Mouse (Mus musculus) lung, embryonic 16.5 days (tissue): Measurements from ENCODE around the gene Icmt. TPM values are rescaled to one million over a fixed set of nuclear protein-coding genes. Genes with fewer than 3 reads are reported as not detected.

Source experiments
- ATAC-seq: fragments of 200-750 bp; cut with Nextera tagmentation; 2 replicates; pipeline ENCODE4 v1.8.0; 2017; ENCODE audit warnings: low read depth, mild to moderate bottlenecking, moderate library complexity
- H3K27ac ChIP-seq: fragments of 300-500 bp; sonication (generic); 2 replicates; pipeline ENCODE4 v1.5.1; 2014; ENCODE audit warnings: mild to moderate bottlenecking, control low read depth, low read length
- H3K27me3 ChIP-seq: fragments of 300-500 bp; sonication (generic); 2 replicates; pipeline ENCODE4 v1.6.1; 2014; ENCODE audit warnings: low read depth, low read length, mixed read lengths; ENCODE audit not compliant: control insufficient read depth, insufficient read depth
- H3K36me3 ChIP-seq: fragments of 300-500 bp; sonication (generic); 2 replicates; pipeline ENCODE4 v1.6.1; 2014; ENCODE audit warnings: low read length; ENCODE audit not compliant: control insufficient read depth, insufficient read depth
- H3K4me1 ChIP-seq: fragments of 300-500 bp; sonication (generic); replicated peaks from 2 replicates; pipeline ENCODE4 v1.6.1; 2014; ENCODE audit warnings: low read length, mixed read lengths; ENCODE audit not compliant: control insufficient read depth, insufficient read depth
- H3K4me2 ChIP-seq: fragments of 300-500 bp; sonication (generic); 2 replicates; pipeline ENCODE4 v1.6.1; 2014; ENCODE audit warnings: low read depth, low read length, control low read depth
- H3K4me3 ChIP-seq: fragments of 300-500 bp; sonication (generic); 2 replicates; pipeline ENCODE4 v1.5.1; 2014; ENCODE audit warnings: mild to moderate bottlenecking, low read length, control low read depth
- H3K9ac ChIP-seq: fragments of 300-500 bp; sonication (generic); 2 replicates; pipeline ENCODE4 v1.6.1; 2014; ENCODE audit warnings: low read length, control low read depth
- H3K9me3 ChIP-seq: fragments of 300-500 bp; sonication (generic); 2 replicates; pipeline ENCODE4 v1.6.1; 2016; ENCODE audit warnings: low read length; ENCODE audit not compliant: control insufficient read depth
- WGBS: fragments of 180-500 bp; shearing (Covaris S2); extraction: QIAGEN DNeasy Blood & Tissue Kit; methylation state at CpG from one replicate; pipeline ENCODE4 v1.1.7; 2014; 5-methylcytosine and 5-hydroxymethylcytosine counted together
- polyA plus RNA-seq: library from polyadenylated mRNA; unstranded; fragments of >200 nt; fragmentation: Nextera tagmentation; extraction: Ambion mirVana; gene quantifications from 2 replicates; pipeline ENCODE4 v1.2.1, GENCODE M21; 2015

Icmt gene
- polyA plus RNA-seq, 1 experiment from 2014 or later = 24.0 TPM

DNA sequence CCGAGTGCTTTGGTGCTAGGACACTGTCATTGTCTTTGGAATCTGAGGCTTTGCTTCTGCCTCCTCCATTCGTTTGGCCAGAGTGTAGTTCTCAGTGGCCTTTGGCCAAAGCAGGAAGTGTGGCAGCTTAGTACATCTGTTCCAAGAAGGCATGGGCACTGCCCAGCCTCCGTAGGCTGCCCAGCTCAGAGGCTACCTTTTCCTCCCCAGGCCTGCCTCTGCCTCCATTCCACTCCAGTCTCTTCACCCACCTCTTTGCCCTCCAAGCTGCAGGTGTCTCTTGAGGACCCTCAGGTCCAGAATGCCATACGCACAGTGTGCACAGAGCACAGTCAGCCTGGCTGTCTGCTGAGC is 32.9 kb upstream of the Icmt start:
- 37% methylated on average over 4 of the region's 4 CpGs for WGBS
- Histone ChIP-seq H3K9ac (no peak overlapping the region), H3K4me1 (peaks cover 12% of the 10 kb centered on the region), H3K27me3 (no peaks in the 10 kb centered on the region), H3K27ac (0 out of 2 replicates have a peak overlapping the region, but pooled peaks have one; percentile 12), H3K9me3 (no peaks in the 10 kb centered on the region), H3K4me3 (no peak overlapping the region), H3K36me3 (peaks cover 2% of the 10 kb centered on the region; the same call in 1 of the 2 replicates), H3K4me2 (no peak overlapping the region)
- no peak for ATAC-seq

DNA sequence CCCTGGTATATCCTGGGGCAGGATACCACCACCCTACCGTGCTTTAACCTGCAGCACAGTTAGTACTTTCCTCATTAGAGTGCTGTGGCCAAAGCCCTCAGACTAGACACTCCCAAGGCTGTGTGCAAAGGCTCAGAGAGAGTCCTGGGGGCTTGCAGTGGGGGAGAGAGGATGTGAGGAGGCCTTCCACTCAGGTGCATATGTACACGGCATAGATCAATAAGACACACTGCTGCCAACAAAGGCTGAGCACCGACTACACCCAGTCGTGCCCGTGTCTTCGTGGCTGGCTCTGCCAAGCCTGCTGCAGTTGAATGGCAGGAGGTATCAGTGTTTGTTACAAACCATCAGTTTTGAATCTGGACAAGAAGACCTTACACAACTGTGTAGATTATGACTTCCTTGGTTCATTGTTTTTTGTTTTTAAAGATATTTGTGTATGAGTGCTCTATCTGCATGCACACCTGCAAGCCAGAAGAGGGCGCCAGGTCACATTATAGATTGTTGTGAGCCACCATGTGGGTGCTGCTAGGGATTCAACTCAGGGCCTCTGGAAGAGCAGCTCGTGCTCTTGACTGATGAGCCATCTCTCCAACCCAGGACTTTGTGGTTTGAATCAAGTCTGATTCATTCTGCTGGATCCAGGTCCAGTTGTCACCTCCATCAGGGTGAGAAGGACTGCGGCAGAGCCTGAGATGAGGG is 32.0 kb upstream of the Icmt start:
- H3K27ac ChIP-seq = no peak overlapping the region
- no peak overlapping the region for H3K4me2 ChIP-seq
- no peak overlapping the region for H3K4me3 ChIP-seq
- WGBS = 91% methylated on average over 9 of the region's 9 CpGs
- no peaks in the 10 kb centered on the region for H3K9me3 ChIP-seq
- peaks cover 12% of the 10 kb centered on the region for H3K4me1 ChIP-seq
- H3K9ac ChIP-seq = no peak overlapping the region
- no peak for ATAC-seq
- no peaks in the 10 kb centered on the region for H3K27me3 ChIP-seq
- H3K36me3 ChIP-seq = peaks cover 2% of the 10 kb centered on the region; the same call in 1 of the 2 replicates

DNA sequence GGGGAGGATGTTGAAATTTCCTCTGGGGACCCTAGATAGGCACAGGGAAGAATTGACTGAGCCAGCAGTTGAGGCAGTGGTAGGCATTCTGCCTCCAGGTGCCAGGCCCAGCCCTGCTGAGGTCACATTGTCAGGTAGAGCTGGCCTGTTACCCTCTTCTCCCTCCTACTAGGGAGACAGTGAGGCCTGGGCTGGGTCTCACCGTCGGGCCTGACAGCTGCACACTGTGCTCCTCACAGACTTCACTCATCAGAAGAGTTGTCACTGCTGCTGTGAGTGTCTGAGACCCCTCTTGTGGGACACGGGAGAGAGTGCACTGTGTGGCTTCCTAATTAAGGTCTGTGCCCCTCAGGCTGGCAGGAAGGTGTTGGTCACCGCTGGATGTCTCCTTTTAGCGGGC is 31.2 kb upstream of the Icmt start:
- no peaks in the 10 kb centered on the region for H3K9me3 ChIP-seq
- no peak overlapping the region for H3K27ac ChIP-seq
- peaks cover 12% of the 10 kb centered on the region for H3K4me1 ChIP-seq
- peaks cover 2% of the 10 kb centered on the region; the same call in 1 of the 2 replicates for H3K36me3 ChIP-seq
- H3K9ac ChIP-seq = no peak overlapping the region
- 59% methylated on average over 5 of the region's 5 CpGs for WGBS
- no peak overlapping the region for H3K4me2 ChIP-seq
- no peak overlapping the region for H3K4me3 ChIP-seq
- no peaks in the 10 kb centered on the region for H3K27me3 ChIP-seq
- ATAC-seq = no peak

DNA sequence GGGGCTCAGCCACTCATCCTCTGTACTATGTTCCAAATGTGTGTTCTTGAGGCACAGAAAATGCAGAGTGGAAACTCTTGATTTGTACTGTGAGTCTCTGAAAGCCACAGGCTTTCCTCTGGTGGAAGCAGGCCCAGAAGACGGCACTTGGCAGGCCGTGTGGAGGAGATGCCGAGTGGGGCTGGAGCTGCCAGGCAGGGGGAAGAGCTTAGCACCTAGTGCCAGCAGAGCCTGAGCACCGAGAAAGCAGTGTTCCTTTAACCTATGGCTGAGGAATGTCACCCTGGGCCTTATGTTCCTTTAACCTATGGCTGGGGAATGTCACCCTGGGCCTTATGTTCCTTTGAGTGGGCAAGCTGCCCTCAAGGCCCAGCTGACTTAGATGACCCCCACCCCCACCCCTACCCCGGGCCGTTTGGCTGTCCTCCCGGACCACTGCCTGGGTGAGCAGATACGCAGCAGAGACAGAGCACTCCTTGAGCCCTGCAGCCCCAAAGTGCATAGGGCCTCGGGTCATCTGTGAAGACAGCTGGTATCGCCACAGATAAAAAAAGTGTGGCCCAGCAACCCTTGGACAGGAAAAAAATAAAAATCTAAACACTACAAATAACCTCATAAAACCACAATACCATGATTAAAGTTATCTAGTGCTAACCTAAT is 30.7 kb upstream of the Icmt start:
- Histone ChIP-seq H3K4me3 (no peak overlapping the region), H3K9me3 (no peaks in the 10 kb centered on the region), H3K27me3 (no peaks in the 10 kb centered on the region), H3K27ac (no peak overlapping the region), H3K9ac (no peak overlapping the region), H3K4me1 (peaks cover 14% of the 10 kb centered on the region), H3K36me3 (0 out of 2 replicates have a peak, but pooled peaks cover 2% of the 10 kb centered on the region), H3K4me2 (no peak overlapping the region)
- WGBS = 41% methylated on average over 10 of the region's 10 CpGs
- no peak for ATAC-seq

DNA sequence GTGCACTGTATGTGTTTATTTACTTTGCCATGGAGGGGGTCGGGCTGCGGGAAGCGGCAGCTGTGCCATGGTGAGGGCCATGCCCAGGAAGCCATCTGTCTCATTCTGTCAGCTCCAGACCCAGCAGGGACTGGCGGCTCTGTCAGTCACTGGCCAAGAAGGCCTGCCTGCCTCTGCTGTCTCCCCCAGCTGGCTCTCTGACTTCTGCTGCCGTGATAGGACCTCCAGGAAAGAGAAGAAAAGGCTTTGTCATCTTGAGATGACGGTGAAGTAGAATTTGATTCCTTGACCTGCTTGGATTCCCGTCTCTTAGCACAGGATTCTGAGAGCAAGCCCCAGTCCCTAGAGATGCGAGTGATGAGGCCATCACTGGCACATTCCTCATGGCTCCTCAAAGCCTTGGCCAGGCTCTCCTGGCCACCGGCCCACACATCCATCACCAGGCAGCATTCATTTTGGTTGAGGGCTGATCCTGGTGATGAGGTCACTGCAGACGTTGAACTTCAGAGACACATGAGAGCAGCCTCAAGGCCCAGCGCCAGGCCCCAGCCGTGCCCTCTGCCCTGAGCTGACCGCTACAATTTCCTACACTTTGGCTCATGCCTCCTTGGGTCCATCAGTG is 29.2 kb upstream of the Icmt start:
- Histone ChIP-seq H3K4me1 (peaks cover 24% of the 10 kb centered on the region), H3K4me2 (no peak overlapping the region), H3K27me3 (no peaks in the 10 kb centered on the region), H3K9me3 (no peaks in the 10 kb centered on the region), H3K4me3 (no peak overlapping the region), H3K27ac (no peak overlapping the region), H3K36me3 (0 out of 2 replicates have a peak, but pooled peaks cover 2% of the 10 kb centered on the region), H3K9ac (no peak overlapping the region)
- ATAC-seq = no peak
- 41% methylated on average over 13 of the region's 13 CpGs for WGBS

DNA sequence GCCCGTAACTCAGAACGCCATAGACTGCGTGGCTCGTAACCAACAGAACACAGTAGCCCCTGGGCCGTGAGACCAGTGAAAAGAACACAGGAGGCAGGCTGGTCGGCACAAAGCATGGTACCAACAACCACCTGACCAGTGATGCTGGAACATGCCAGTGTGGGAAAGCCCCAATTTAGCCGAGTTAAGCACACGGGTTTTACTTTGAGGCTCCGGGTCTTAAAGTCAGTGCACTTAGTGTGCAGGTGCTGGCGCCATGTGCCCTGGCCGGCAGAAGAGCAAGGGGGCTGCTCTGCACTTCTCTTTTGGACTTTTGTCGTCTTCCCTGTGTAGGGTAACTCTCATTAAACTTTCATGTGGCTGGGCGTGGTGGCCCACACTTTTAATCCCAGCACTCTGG is 27.1 kb upstream of the Icmt start:
- H3K9me3 ChIP-seq = no peaks in the 10 kb centered on the region
- peaks cover under 1% of the 10 kb centered on the region for H3K27me3 ChIP-seq
- peaks cover 25% of the 10 kb centered on the region for H3K4me1 ChIP-seq
- H3K4me2 ChIP-seq = no peak overlapping the region
- no peak overlapping the region for H3K27ac ChIP-seq
- no peak for ATAC-seq
- H3K36me3 ChIP-seq = 0 out of 2 replicates have a peak, but pooled peaks cover under 1% of the 10 kb centered on the region
- H3K9ac ChIP-seq = no peak overlapping the region
- no peak overlapping the region for H3K4me3 ChIP-seq
- WGBS = 88% methylated on average over 13 of the region's 13 CpGs

DNA sequence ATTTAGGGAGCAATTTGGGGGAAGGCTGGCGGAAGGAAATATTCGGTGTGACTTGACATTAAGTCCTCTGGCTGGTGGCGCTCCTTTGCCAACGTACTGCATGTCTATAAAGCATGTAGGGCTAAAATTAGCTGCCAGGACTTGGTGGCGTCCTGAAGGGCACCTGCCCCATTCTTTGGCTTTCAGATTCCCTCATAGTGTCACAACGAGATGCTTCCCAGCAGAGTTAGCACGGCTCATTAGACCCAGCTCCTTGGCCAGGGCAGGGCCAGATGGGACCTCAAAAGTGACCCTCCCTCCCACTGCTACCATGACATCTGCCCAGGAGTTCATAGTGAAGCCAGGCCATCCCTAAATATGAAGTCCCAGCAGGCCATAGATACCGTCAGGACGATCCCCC is 26.4 kb upstream of the Icmt start:
- no peak for ATAC-seq
- peaks cover 27% of the 10 kb centered on the region for H3K4me1 ChIP-seq

DNA sequence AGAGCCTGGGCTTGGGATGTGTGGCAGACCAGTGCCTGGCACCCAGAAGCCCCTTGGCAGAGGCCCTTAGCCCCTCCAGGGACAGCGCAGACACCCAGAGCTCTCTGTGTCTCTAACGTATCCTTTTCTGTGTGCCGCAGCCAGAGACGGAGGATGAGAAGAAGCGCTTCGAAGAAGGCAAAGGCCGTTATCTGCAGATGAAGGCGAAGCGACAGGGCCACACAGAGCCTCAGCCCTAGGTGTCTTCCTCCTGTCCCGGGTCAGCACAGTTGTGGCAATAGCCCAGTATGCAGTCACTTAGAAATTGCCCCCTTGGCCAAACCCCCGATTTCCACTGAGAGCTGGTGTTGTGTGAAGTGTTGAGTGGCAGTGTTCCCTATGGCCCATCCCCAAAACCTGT is 25.7 kb upstream of the Icmt start:
- Histone ChIP-seq H3K27me3 (peaks cover 3% of the 10 kb centered on the region), H3K4me2 (no peak overlapping the region), H3K36me3 (no peaks in the 10 kb centered on the region), H3K4me3 (no peak overlapping the region), H3K27ac (peak overlapping the region; percentile 90; the same call in 1 of the 2 replicates), H3K9me3 (no peaks in the 10 kb centered on the region), H3K9ac (0 out of 2 replicates have a peak overlapping the region, but pooled peaks have one; percentile 12), H3K4me1 (peaks cover 26% of the 10 kb centered on the region)
- WGBS = 84% methylated on average over 11 of the region's 11 CpGs
- ATAC-seq = no peak

More for the DNA sequence above, 26.4 kb upstream of the Icmt start:
- Histone ChIP-seq H3K4me3 (no peak overlapping the region), H3K27me3 (peaks cover 3% of the 10 kb centered on the region), H3K36me3 (no peaks in the 10 kb centered on the region), H3K9me3 (no peaks in the 10 kb centered on the region), H3K4me2 (no peak overlapping the region), H3K9ac (no peak overlapping the region), H3K27ac (no peak overlapping the region)
- WGBS = 81% methylated on average over 9 of the region's 9 CpGs

DNA sequence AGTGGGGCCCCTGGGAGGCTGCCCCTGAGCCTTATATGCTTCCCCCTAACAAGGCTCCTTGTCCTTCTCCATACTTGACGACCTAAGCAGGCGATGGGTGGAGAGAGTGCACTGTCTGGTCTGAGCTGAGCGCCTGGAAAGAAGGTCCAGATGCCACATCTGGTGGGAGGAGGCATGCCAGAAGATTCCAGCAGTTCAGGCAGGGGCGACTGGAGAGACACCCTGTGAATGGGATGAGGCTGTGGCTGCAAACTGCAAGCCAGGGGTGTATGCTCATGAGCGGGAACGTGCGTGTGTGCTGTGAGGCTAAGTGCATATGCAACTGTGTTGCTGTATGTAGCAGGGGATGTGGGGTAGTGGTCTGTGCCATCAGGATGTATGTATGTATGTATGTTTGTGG is 25.0 kb upstream of the Icmt start:
- 0 out of 2 replicates have a peak overlapping the region, but pooled peaks have one; percentile 11 for H3K9ac ChIP-seq
- no peaks in the 10 kb centered on the region for H3K36me3 ChIP-seq
- ATAC-seq = peak; percentile 1
- H3K9me3 ChIP-seq = no peaks in the 10 kb centered on the region
- peaks cover 25% of the 10 kb centered on the region for H3K4me1 ChIP-seq
- H3K4me3 ChIP-seq = no peak overlapping the region
- peaks cover 3% of the 10 kb centered on the region for H3K27me3 ChIP-seq
- WGBS = 56% methylated on average over 7 of the region's 7 CpGs
- H3K27ac ChIP-seq = peak overlapping the region; percentile 90
- H3K4me2 ChIP-seq = no peak overlapping the region
